10 mouse cellular contexts compared by ENCODE assay signal in the genomic region with DNA sequence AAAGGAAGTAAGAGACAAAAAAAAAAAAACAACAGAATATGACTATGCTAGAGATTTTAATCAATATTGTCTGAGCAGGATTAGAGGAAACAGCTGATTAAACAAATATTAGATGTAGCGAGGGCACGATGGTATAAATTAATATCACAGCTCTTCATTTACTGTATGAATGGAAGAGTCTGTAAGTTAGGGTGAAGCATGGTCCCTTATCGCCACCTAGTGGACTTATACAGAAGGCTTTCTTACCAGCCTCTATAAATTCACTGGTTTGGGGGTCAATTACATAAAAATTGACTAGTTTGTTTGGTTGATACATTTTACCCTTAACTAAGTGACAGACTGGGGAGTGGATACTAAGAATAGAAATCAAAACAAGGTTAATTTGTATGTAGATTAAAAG. TPM values are rescaled to one million over a fixed set of nuclear protein-coding genes. Genes with fewer than 3 reads are reported as not detected.
DNase-seq lines count a peak whose midpoint lies in the region; ATAC-seq and TF ChIP-seq lines count a peak whose summit lies in the region.
"Had no signal": no experiment of that assay in that cellular context is flagged by ENCODE, and none has a peak within 500 bp of the region (broad histone marks: within the 10 kb centered on the region; RNA-seq: fewer than 3 reads in every experiment).

No protein-coding gene starts in this region.

- H3K9ac ChIP-seq in intestine, postnatal 0 days (ENCODE audit: low read depth, low read length), result no peak overlapping the region
- no peak overlapping the region for H3K9ac ChIP-seq in intestine, embryonic 15.5 days
- no peak overlapping the region for H3K9ac ChIP-seq in forebrain, embryonic 14.5 days (ENCODE audit: low read length)
- no peak overlapping the region for H3K9ac ChIP-seq in lung, embryonic 14.5 days
- H3K9ac ChIP-seq in stomach, postnatal 0 days (ENCODE audit: low read length), result no peak overlapping the region
- H3K9ac ChIP-seq: embryonic facial prominence, embryonic 15.5 days; liver, embryonic 15.5 days had no signal

- 4% methylated on average over 3 of the region's 3 CpGs for WGBS in intestine, postnatal 0 days
- WGBS in intestine, embryonic 15.5 days, result 3% methylated on average over 3 of the region's 3 CpGs
- 4% methylated on average over 3 of the region's 3 CpGs for WGBS in forebrain, embryonic 14.5 days
- WGBS in lung, embryonic 14.5 days, result under 1% methylated on average over 3 of the region's 3 CpGs
- WGBS in stomach, postnatal 0 days, result 2% methylated on average over 3 of the region's 3 CpGs

- peak; percentile 68 for DNase-seq in CD4-positive helper T cell, adult 2 months (ENCODE audit: low read depth, low spot score)
- peak; percentile 85 for DNase-seq in NIH3T3 (ENCODE audit: low read depth)
- peak; percentile 90 for DNase-seq in forebrain, embryonic 14.5 days (ENCODE audit: low spot score)
- DNase-seq in lung, embryonic 14.5 days, result peak; percentile 91
- DNase-seq in stomach, postnatal 0 days (ENCODE audit: low spot score), result no peak
- DNase-seq in yolk sac, embryonic 10.5 days (ENCODE audit: low spot score), result no peak

- TF ChIP-seq EP300 in stomach, postnatal 0 days (optimal IDR thresholded peaks at IDR 0.05), result no peak

- no peak overlapping the region for H3K4me2 ChIP-seq in intestine, postnatal 0 days (replicated peaks; ENCODE audit: low read depth)
- H3K4me2 ChIP-seq in intestine, embryonic 15.5 days (replicated peaks), result no peak overlapping the region
- H3K4me2 ChIP-seq in forebrain, embryonic 14.5 days (ENCODE audit: low read length), result no peak overlapping the region
- H3K4me2 ChIP-seq in lung, embryonic 14.5 days, result no peak overlapping the region
- H3K4me2 ChIP-seq in stomach, postnatal 0 days (replicated peaks; ENCODE audit: low read depth), result no peak overlapping the region
- H3K4me2 ChIP-seq: embryonic facial prominence, embryonic 15.5 days; liver, embryonic 15.5 days had no signal

- H3K4me1 ChIP-seq in intestine, postnatal 0 days (replicated peaks; ENCODE audit: control insufficient read depth, insufficient read depth, low read length), result no peaks in the 10 kb centered on the region
- H3K4me1 ChIP-seq in intestine, embryonic 15.5 days (replicated peaks), result 0 out of 2 replicates have a peak, but pooled peaks cover 2% of the 10 kb centered on the region
- no peaks in the 10 kb centered on the region for H3K4me1 ChIP-seq in forebrain, embryonic 14.5 days (ENCODE audit: control insufficient read depth, insufficient read depth, low read length)
- H3K4me1 ChIP-seq in lung, embryonic 14.5 days (ENCODE audit: insufficient read depth), result no peaks in the 10 kb centered on the region
- no peaks in the 10 kb centered on the region for H3K4me1 ChIP-seq in stomach, postnatal 0 days (replicated peaks; ENCODE audit: control insufficient read depth, insufficient read depth)
- H3K4me1 ChIP-seq: liver, embryonic 15.5 days had no signal

- H3K9me3 ChIP-seq in intestine, postnatal 0 days (ENCODE audit: control insufficient read depth), result no peaks in the 10 kb centered on the region
- H3K9me3 ChIP-seq in intestine, embryonic 15.5 days, result no peaks in the 10 kb centered on the region
- no peaks in the 10 kb centered on the region for H3K9me3 ChIP-seq in forebrain, embryonic 14.5 days (replicated peaks; ENCODE audit: control insufficient read depth, low read length)
- no peaks in the 10 kb centered on the region for H3K9me3 ChIP-seq in lung, embryonic 14.5 days (ENCODE audit: low read depth, low read length)
- H3K9me3 ChIP-seq in stomach, postnatal 0 days (ENCODE audit: control insufficient read depth, low read length), result no peaks in the 10 kb centered on the region
- H3K9me3 ChIP-seq: embryonic facial prominence, embryonic 15.5 days; liver, embryonic 15.5 days had no signal

- H3K27ac ChIP-seq in intestine, postnatal 0 days (ENCODE audit: low read depth, low read length), result no peak overlapping the region
- H3K27ac ChIP-seq in intestine, embryonic 15.5 days, result no peak overlapping the region
- no peak overlapping the region for H3K27ac ChIP-seq in forebrain, embryonic 14.5 days (ENCODE audit: low read depth, low read length)
- H3K27ac ChIP-seq in lung, embryonic 14.5 days (ENCODE audit: low read depth), result no peak overlapping the region
- no peak overlapping the region for H3K27ac ChIP-seq in stomach, postnatal 0 days (replicated peaks)
- H3K27ac ChIP-seq: embryonic facial prominence, embryonic 15.5 days; liver, embryonic 15.5 days had no signal

- TF ChIP-seq CTCF in intestine, postnatal 0 days (IDR thresholded peaks at IDR 0.05; ENCODE audit: low read depth), result peak; percentile 92
- TF ChIP-seq CTCF in lung, embryonic 14.5 days (IDR thresholded peaks at IDR 0.05; ENCODE audit: low read depth), result peak; percentile 84
- peak; percentile 96 for TF ChIP-seq CTCF in stomach, postnatal 0 days (IDR thresholded peaks at IDR 0.05; ENCODE audit: low read depth)

- H3K36me3 ChIP-seq in intestine, postnatal 0 days (ENCODE audit: control insufficient read depth, insufficient read depth), result no peaks in the 10 kb centered on the region
- no peaks in the 10 kb centered on the region for H3K36me3 ChIP-seq in intestine, embryonic 15.5 days
- H3K36me3 ChIP-seq in forebrain, embryonic 14.5 days (ENCODE audit: control insufficient read depth, insufficient read depth, low read length), result no peaks in the 10 kb centered on the region
- H3K36me3 ChIP-seq in lung, embryonic 14.5 days (ENCODE audit: insufficient read depth), result no peaks in the 10 kb centered on the region
- no peaks in the 10 kb centered on the region for H3K36me3 ChIP-seq in stomach, postnatal 0 days (ENCODE audit: control insufficient read depth, insufficient read depth, low read length)
- H3K36me3 ChIP-seq: embryonic facial prominence, embryonic 15.5 days; liver, embryonic 15.5 days had no signal

- no peaks in the 10 kb centered on the region for H3K27me3 ChIP-seq in intestine, postnatal 0 days (replicated peaks; ENCODE audit: control insufficient read depth, insufficient read depth, low read length)
- no peaks in the 10 kb centered on the region for H3K27me3 ChIP-seq in intestine, embryonic 15.5 days (replicated peaks)
- no peaks in the 10 kb centered on the region for H3K27me3 ChIP-seq in forebrain, embryonic 14.5 days (replicated peaks; ENCODE audit: control insufficient read depth, insufficient read depth, low read length)
- no peaks in the 10 kb centered on the region for H3K27me3 ChIP-seq in lung, embryonic 14.5 days (ENCODE audit: insufficient read depth, low read length)
- no peaks in the 10 kb centered on the region for H3K27me3 ChIP-seq in stomach, postnatal 0 days (ENCODE audit: control insufficient read depth, insufficient read depth, low read length)
- H3K27me3 ChIP-seq: embryonic facial prominence, embryonic 15.5 days had no signal

- ATAC-seq in intestine, postnatal 0 days, result no peak
- no peak for ATAC-seq in intestine, embryonic 15.5 days
- peak; percentile 73 for ATAC-seq in forebrain, embryonic 14.5 days
- ATAC-seq in lung, embryonic 14.5 days (ENCODE audit: insufficient read depth), result no peak
- no peak for ATAC-seq in stomach, postnatal 0 days (ENCODE audit: low FRiP score, low TSS enrichment)

- no peak overlapping the region for H3K4me3 ChIP-seq in intestine, postnatal 0 days (ENCODE audit: low read depth, low read length)
- H3K4me3 ChIP-seq in intestine, embryonic 15.5 days (replicated peaks), result no peak overlapping the region
- H3K4me3 ChIP-seq in forebrain, embryonic 14.5 days (ENCODE audit: low read depth, low read length), result no peak overlapping the region
- H3K4me3 ChIP-seq in lung, embryonic 14.5 days (ENCODE audit: low read depth, low read length), result no peak overlapping the region
- no peak overlapping the region for H3K4me3 ChIP-seq in stomach, postnatal 0 days (ENCODE audit: low read depth, low read length)
- H3K4me3 ChIP-seq: embryonic facial prominence, embryonic 15.5 days; liver, embryonic 15.5 days had no signal

RNA-seq across cellular contexts. Expression of a gene that starts 3.4 kb away (rescaled TPM):
- polyA plus RNA-seq in intestine, postnatal 0 days (2015; fragmentation: Nextera tagmentation; extraction: Ambion mirVana), result 1.5 and 3.8 TPM in 2 replicates
- polyA plus RNA-seq in intestine, embryonic 15.5 days (2015; fragmentation: Nextera tagmentation; extraction: Ambion mirVana), result 4.1 and 4.8 TPM in 2 replicates
- 0.30 and 0.87 TPM in 2 replicates for polyA plus RNA-seq in forebrain, embryonic 14.5 days (2014; fragmentation: Nextera tagmentation; extraction: Ambion mirVana)
- 28.7 and 29.1 TPM in 2 replicates for polyA plus RNA-seq in lung, embryonic 14.5 days (2014; fragmentation: Nextera tagmentation; extraction: Ambion mirVana)
- polyA plus RNA-seq in stomach, postnatal 0 days (2015; fragmentation: Nextera tagmentation; extraction: Ambion mirVana), result 0.61 and 0.90 TPM in 2 replicates

Comparison
In these comparisons a context has a peak if more than half of its experiments do, and no peak if none do; other contexts are left out.
1. DNase-seq: peak in CD4-positive helper T cell, adult 2 months (single experiment), NIH3T3 (single experiment), forebrain, embryonic 14.5 days (single experiment) and lung, embryonic 14.5 days (single experiment); none in stomach, postnatal 0 days (single experiment) and yolk sac, embryonic 10.5 days (single experiment).
2. Peak in every context shown above with its lines, with median percentiles within 50 percentile points of each other: CTCF ChIP-seq.